Mouse (Mus musculus) heart, embryonic 16.5 days (tissue): ENCODE measurements around the gene Nf1. TPM values are rescaled to one million over a fixed set of nuclear protein-coding genes. Genes with fewer than 3 reads are reported as not detected.

Source experiments
- ATAC-seq: fragments of 200-750 bp; cut with Nextera tagmentation; replicated peaks from 2 replicates; pipeline ENCODE4 v1.8.0; 2017; ENCODE audit warnings: moderate number of reproducible peaks; ENCODE audit not compliant: insufficient read depth, low FRiP score; ENCODE audit errors: extremely low read depth
- H3K27ac ChIP-seq: fragments of 300-500 bp; sonication (generic); 2 replicates; pipeline ENCODE4 v1.5.1; 2014; ENCODE audit warnings: mild to moderate bottlenecking, low read length, control low read depth, moderate library complexity
- H3K27me3 ChIP-seq: fragments of 300-500 bp; sonication (generic); 2 replicates; pipeline ENCODE4 v1.6.1; 2014; ENCODE audit warnings: low read length, mixed read lengths; ENCODE audit not compliant: control insufficient read depth, insufficient read depth
- H3K36me3 ChIP-seq: fragments of 300-500 bp; sonication (generic); 2 replicates; pipeline ENCODE4 v1.6.1; 2014; ENCODE audit not compliant: control insufficient read depth, insufficient read depth
- H3K4me1 ChIP-seq: fragments of 300-500 bp; sonication (generic); 2 replicates; pipeline ENCODE4 v1.6.1; 2014; ENCODE audit warnings: low read length, mixed read lengths; ENCODE audit not compliant: control insufficient read depth, insufficient read depth
- H3K4me2 ChIP-seq: fragments of 300-500 bp; sonication (generic); 2 replicates; pipeline ENCODE4 v1.6.1; 2014; ENCODE audit warnings: low read depth, mild to moderate bottlenecking, control low read depth, low read length
- H3K4me3 ChIP-seq: fragments of 300-500 bp; sonication (generic); 2 replicates; pipeline ENCODE4 v1.5.1; 2014; ENCODE audit warnings: mild to moderate bottlenecking, control low read depth, low read length
- H3K9ac ChIP-seq: fragments of 300-500 bp; sonication (generic); 2 replicates; pipeline ENCODE4 v1.6.1; 2014; ENCODE audit warnings: low read length, control low read depth
- H3K9me3 ChIP-seq: fragments of 300-500 bp; sonication (generic); replicated peaks from 2 replicates; pipeline ENCODE4 v1.6.1; 2016; ENCODE audit warnings: low read length; ENCODE audit not compliant: control insufficient read depth
- WGBS: fragments of 180-500 bp; shearing (Covaris S2); extraction: QIAGEN DNeasy Blood & Tissue Kit; methylation state at CpG from one replicate; pipeline ENCODE4 v1.1.7; 2014; 5-methylcytosine and 5-hydroxymethylcytosine counted together
- polyA plus RNA-seq: library from polyadenylated mRNA; unstranded; fragments of >200 nt; fragmentation: Nextera tagmentation; extraction: Ambion mirVana; gene quantifications from 2 replicates; pipeline ENCODE4 v1.2.1, GENCODE M21; 2015

The Nf1 gene
- polyA plus RNA-seq, 1 experiment from 2014 or later = 3.4 TPM

GRCm38 (mm10) chr11:79323985-79324685, 15.4 kb upstream of the Nf1 start:
- no peak for ATAC-seq
- Histone ChIP-seq H3K27ac (peak overlapping the region; percentile 60), H3K27me3 (no peaks in the 10 kb centered on the region), H3K9ac (no peak overlapping the region), H3K36me3 (no peaks in the 10 kb centered on the region), H3K4me1 (0 out of 2 replicates have a peak, but pooled peaks cover 2% of the 10 kb centered on the region), H3K4me2 (no peak overlapping the region), H3K9me3 (no peaks in the 10 kb centered on the region), H3K4me3 (no peak overlapping the region)
- 60% methylated on average over 12 of the region's 12 CpGs for WGBS

- H3K27me3 ChIP-seq = no peaks in the 10 kb centered on the region
- no peak overlapping the region for H3K27ac ChIP-seq
- H3K4me3 ChIP-seq = no peak overlapping the region
- no peaks in the 10 kb centered on the region for H3K36me3 ChIP-seq
- no peak overlapping the region for H3K4me2 ChIP-seq
- H3K4me1 ChIP-seq = no peaks in the 10 kb centered on the region
- H3K9ac ChIP-seq = no peak overlapping the region
- no peak for ATAC-seq
- no peaks in the 10 kb centered on the region for H3K9me3 ChIP-seq
- WGBS = 75% methylated on average over 8 of the region's 8 CpGs
These were observed 13.8 kb upstream of the Nf1 start for GRCm38 (mm10) chr11:79325663-79326062.

- H3K27me3 ChIP-seq = no peaks in the 10 kb centered on the region
- H3K36me3 ChIP-seq = no peaks in the 10 kb centered on the region
- no peak overlapping the region for H3K27ac ChIP-seq
- no peak overlapping the region for H3K4me2 ChIP-seq
- no peak for ATAC-seq
- H3K9me3 ChIP-seq = no peaks in the 10 kb centered on the region
- no peak overlapping the region for H3K4me3 ChIP-seq
- H3K9ac ChIP-seq = no peak overlapping the region
- no peaks in the 10 kb centered on the region for H3K4me1 ChIP-seq
- WGBS = 32% methylated on average over 4 of the region's 4 CpGs
These were observed 12.4 kb upstream of the Nf1 start for GRCm38 (mm10) chr11:79327106-79327505.

- Histone ChIP-seq H3K27me3 (no peaks in the 10 kb centered on the region), H3K4me2 (no peak overlapping the region), H3K27ac (no peak overlapping the region), H3K36me3 (no peaks in the 10 kb centered on the region), H3K9me3 (no peaks in the 10 kb centered on the region), H3K4me1 (no peaks in the 10 kb centered on the region), H3K9ac (no peak overlapping the region), H3K4me3 (no peak overlapping the region)
- ATAC-seq = no peak
- 84% methylated on average over 4 of the region's 4 CpGs for WGBS
These were observed 11.4 kb upstream of the Nf1 start for GRCm38 (mm10) chr11:79328060-79328459.

- 90% methylated on average over 1 of the region's 1 CpGs for WGBS
- H3K4me3 ChIP-seq = no peak overlapping the region
These were observed 9.9 kb upstream of the Nf1 start for GRCm38 (mm10) chr11:79329585-79329984.

GRCm38 (mm10) chr11:79335077-79335476, 4.4 kb upstream of the Nf1 start:
- H3K9me3 ChIP-seq = 0 out of 2 replicates have a peak, but pooled peaks cover 3% of the 10 kb centered on the region
- H3K36me3 ChIP-seq = no peaks in the 10 kb centered on the region
- no peak overlapping the region for H3K4me3 ChIP-seq
- 82% methylated on average over 6 of the region's 6 CpGs for WGBS
- peaks cover 9% of the 10 kb centered on the region for H3K4me1 ChIP-seq
- H3K9ac ChIP-seq = no peak overlapping the region
- no peak overlapping the region for H3K4me2 ChIP-seq
- ATAC-seq = no peak
- H3K27me3 ChIP-seq = no peaks in the 10 kb centered on the region
- H3K27ac ChIP-seq = no peak overlapping the region

More at GRCm38 (mm10) chr11:79329585-79329984, 9.9 kb upstream of the Nf1 start:
- Histone ChIP-seq H3K9me3 (no peaks in the 10 kb centered on the region), H3K9ac (no peak overlapping the region), H3K4me1 (no peaks in the 10 kb centered on the region), H3K36me3 (no peaks in the 10 kb centered on the region), H3K4me2 (no peak overlapping the region), H3K27ac (no peak overlapping the region), H3K27me3 (no peaks in the 10 kb centered on the region)
- no peak for ATAC-seq

GRCm38 (mm10) chr11:79336722-79337267, 2.7 kb upstream of the Nf1 start:
- Histone ChIP-seq H3K27ac (no peak overlapping the region), H3K4me3 (no peak overlapping the region), H3K4me1 (peaks cover 19% of the 10 kb centered on the region), H3K9me3 (0 out of 2 replicates have a peak, but pooled peaks cover 3% of the 10 kb centered on the region), H3K9ac (no peak overlapping the region), H3K27me3 (no peaks in the 10 kb centered on the region), H3K36me3 (no peaks in the 10 kb centered on the region), H3K4me2 (no peak overlapping the region)
- 89% methylated on average over 5 of the region's 5 CpGs for WGBS
- ATAC-seq = no peak

- Histone ChIP-seq H3K9ac (peak overlapping the region; percentile 93), H3K27me3 (no peaks in the 10 kb centered on the region), H3K27ac (peak overlapping the region; percentile 88), H3K4me1 (peaks cover 19% of the 10 kb centered on the region), H3K4me3 (peak overlapping the region; percentile 81), H3K36me3 (no peaks in the 10 kb centered on the region), H3K9me3 (0 out of 2 replicates have a peak, but pooled peaks cover 3% of the 10 kb centered on the region), H3K4me2 (peak overlapping the region; percentile 74)
- 40% methylated on average over 4 of the region's 4 CpGs for WGBS
- no peak for ATAC-seq
These were observed 872 bp upstream of the Nf1 start for GRCm38 (mm10) chr11:79338621-79339020.
